Mouse (Mus musculus): ENCODE measurements around the gene 1700001C19Rik.
"Not testable (repeated sequence)": the region's sequence is repeated elsewhere in the genome, so short reads cannot be mapped to it uniquely, and the experiment has no call there.

DNA sequence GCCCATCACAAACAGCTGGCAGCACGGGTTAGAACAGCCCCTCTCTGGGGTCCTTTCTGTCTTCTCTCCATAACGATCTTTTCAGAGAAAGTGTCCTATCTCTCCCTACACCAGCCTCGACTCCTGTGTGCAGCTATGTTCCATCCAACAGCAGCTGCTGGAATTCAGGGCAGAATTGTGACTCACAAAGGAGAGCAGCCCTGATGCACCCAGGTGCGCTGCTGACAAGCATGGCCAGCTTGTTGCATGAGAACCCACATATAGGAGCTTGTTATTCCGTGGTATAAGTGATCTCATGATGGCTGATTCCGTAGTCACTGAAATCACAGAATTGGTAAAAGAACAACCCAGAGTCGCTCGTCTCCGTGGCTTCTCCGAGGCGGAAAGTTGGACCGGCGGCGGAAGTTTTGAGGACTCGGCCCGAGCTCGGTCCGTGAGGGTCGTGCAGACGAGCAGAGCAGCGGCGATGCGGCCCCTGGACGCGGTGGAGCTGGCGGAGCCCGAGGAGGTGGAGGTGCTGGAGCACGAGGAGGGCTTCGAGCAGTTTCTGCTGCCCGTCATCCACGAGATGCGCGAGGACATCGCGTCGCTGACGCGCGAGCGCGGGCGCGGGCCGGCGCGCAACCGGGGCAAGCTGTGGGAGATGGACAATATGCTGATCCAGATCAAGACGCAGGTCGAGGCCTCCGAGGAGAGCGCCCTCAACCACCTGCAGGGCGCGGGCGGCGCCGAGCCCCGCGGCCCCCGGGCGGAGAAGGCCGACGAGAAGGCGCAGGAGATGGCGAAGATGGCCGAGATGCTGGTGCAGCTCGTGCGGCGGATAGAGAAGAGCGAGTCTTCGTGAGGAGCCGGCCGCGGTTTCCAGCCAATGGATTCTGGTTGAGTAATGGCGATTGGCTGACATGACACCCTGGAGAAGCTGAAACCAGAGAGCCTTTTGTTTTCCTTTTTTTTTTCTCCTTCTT lies 27.0 kb downstream of the 1700001C19Rik start:
- not testable (repeated sequence) for TF ChIP-seq CTCF (conservative IDR thresholded peaks at IDR 0.05; ENCODE audit: low read length); POU5F1 (IDR thresholded peaks at IDR 0.05; ENCODE audit: borderline replicate concordance, low read length)

All from E14TG2a.4 (cell line).